Mouse (Mus musculus) liver, embryonic 11.5 days (tissue): Measurements from ENCODE around the gene 2210408I21Rik. TPM values are rescaled to one million over a fixed set of nuclear protein-coding genes. Genes with fewer than 3 reads are reported as not detected.

Source experiments
- ATAC-seq: fragments of 200-750 bp; cut with Nextera tagmentation; replicated peaks from 2 replicates; pipeline ENCODE4 v1.8.0; 2017; ENCODE audit warnings: moderate number of reproducible peaks, mild to moderate bottlenecking, moderate TSS enrichment, moderate library complexity; ENCODE audit not compliant: low FRiP score
- DNase-seq: peaks from one replicate; pipeline ENCODE4 v3.0.0-alpha.2; 2017; ENCODE audit warnings: low spot score
- H3K27ac ChIP-seq: fragments of 300-500 bp; sonication (generic); 2 replicates; pipeline ENCODE4 v1.5.1; 2014; ENCODE audit warnings: mild to moderate bottlenecking, low read depth, low read length, control low read depth
- H3K27me3 ChIP-seq: fragments of 300-500 bp; sonication (generic); replicated peaks from 2 replicates; pipeline ENCODE4 v1.6.1; 2014; ENCODE audit warnings: low read length, mixed read lengths; ENCODE audit not compliant: control insufficient read depth, insufficient read depth
- H3K36me3 ChIP-seq: fragments of 300-500 bp; sonication (generic); 2 replicates; pipeline ENCODE4 v1.6.1; 2014; ENCODE audit warnings: mild to moderate bottlenecking, low read length, moderate library complexity, mixed read lengths; ENCODE audit not compliant: control insufficient read depth, insufficient read depth
- H3K4me1 ChIP-seq: fragments of 300-500 bp; sonication (generic); replicated peaks from 2 replicates; pipeline ENCODE4 v1.6.1; 2014; ENCODE audit warnings: low read length, mixed read lengths; ENCODE audit not compliant: control insufficient read depth, insufficient read depth
- H3K4me2 ChIP-seq: fragments of 300-500 bp; sonication (generic); 2 replicates; pipeline ENCODE4 v1.6.1; 2014; ENCODE audit warnings: mild to moderate bottlenecking, control low read depth, moderate library complexity
- H3K4me3 ChIP-seq: fragments of 300-500 bp; sonication (generic); 2 replicates; pipeline ENCODE4 v1.5.1; 2014; ENCODE audit warnings: low read depth, low read length, control low read depth
- H3K9ac ChIP-seq: fragments of 300-500 bp; sonication (generic); 2 replicates; pipeline ENCODE4 v1.6.1; 2014; ENCODE audit warnings: low read depth, low read length, control low read depth
- H3K9me3 ChIP-seq: fragments of 300-500 bp; sonication (generic); 2 replicates; pipeline ENCODE4 v1.6.1; 2016; ENCODE audit warnings: low read length, inconsistent platforms, mixed read lengths; ENCODE audit not compliant: control insufficient read depth
- WGBS: fragments of 180-500 bp; shearing (Covaris S2); extraction: QIAGEN DNeasy Blood & Tissue Kit; methylation state at CpG from one replicate; pipeline ENCODE4 v1.1.7; 2014; 5-methylcytosine and 5-hydroxymethylcytosine counted together
- polyA plus RNA-seq: library from polyadenylated mRNA; unstranded; fragments of >200 nt; fragmentation: Nextera tagmentation; extraction: Ambion mirVana; gene quantifications from 2 replicates; pipeline ENCODE4 v1.2.1, GENCODE M21; 2014

Gene 2210408I21Rik
- polyA plus RNA-seq, 1 experiment from 2014 or later = 6.0 TPM

- WGBS = 67% methylated on average over 4 of the region's 4 CpGs
- no peak overlapping the region for H3K4me3 ChIP-seq
- DNase-seq (no peak), ATAC-seq (no peak)
- H3K4me1 ChIP-seq = no peaks in the 10 kb centered on the region
- no peak overlapping the region for H3K4me2 ChIP-seq
- no peaks in the 10 kb centered on the region for H3K36me3 ChIP-seq
- no peaks in the 10 kb centered on the region for H3K27me3 ChIP-seq
- no peak overlapping the region for H3K9ac ChIP-seq
- H3K27ac ChIP-seq = no peak overlapping the region
- H3K9me3 ChIP-seq = no peaks in the 10 kb centered on the region
Measured at GRCm38 (mm10) chr13:77594011-77594410, 458.7 kb downstream of the 2210408I21Rik start.

GRCm38 (mm10) chr13:77615346-77615745, 480.0 kb downstream of the 2210408I21Rik start:
- WGBS = 62% methylated on average over 2 of the region's 2 CpGs

More at GRCm38 (mm10) chr13:77615346-77615745, 480.0 kb downstream of the 2210408I21Rik start:
- Histone ChIP-seq H3K4me2 (no peak overlapping the region), H3K27me3 (no peaks in the 10 kb centered on the region), H3K9me3 (no peaks in the 10 kb centered on the region), H3K4me1 (no peaks in the 10 kb centered on the region), H3K4me3 (no peak overlapping the region), H3K27ac (no peak overlapping the region), H3K36me3 (no peaks in the 10 kb centered on the region), H3K9ac (no peak overlapping the region)
- no peak for DNase-seq
- ATAC-seq = no peak

Other genes with a start within 250 kb of the 2210408I21Rik start
- 33.5 and 34.2 TPM in 2 replicates for gene Slf1, start 67 bp upstream of the 2210408I21Rik start, polyA plus RNA-seq